Mouse (Mus musculus): ENCODE data around the gene Schip1. TPM values are rescaled to one million over a fixed set of nuclear protein-coding genes. Genes with fewer than 3 reads are reported as not detected.

The Schip1 gene
- polyA plus RNA-seq, 1 experiment from 2014 or later = 5.0 TPM

GRCm38 (mm10) chr3:68504838-68505237 is 440.2 kb downstream of the Schip1 start:
- Histone ChIP-seq H3K4me2 (no peak overlapping the region), H3K9ac (no peak overlapping the region), H3K27ac (no peak overlapping the region), H3K4me3 (no peak overlapping the region), H3K36me3 (no peaks in the 10 kb centered on the region), H3K9me3 (replicated peaks) (no peaks in the 10 kb centered on the region), H3K27me3 (replicated peaks) (no peaks in the 10 kb centered on the region), H3K4me1 (peaks cover 40% of the 10 kb centered on the region)
- 63% methylated on average over 3 of the region's 3 CpGs for WGBS (ENCODE audit: insufficient replicate concordance)
- ATAC-seq = no peak

- Histone ChIP-seq H3K4me1 (peaks cover 51% of the 10 kb centered on the region), H3K9me3 (replicated peaks) (no peaks in the 10 kb centered on the region), H3K4me3 (no peak overlapping the region), H3K36me3 (no peaks in the 10 kb centered on the region), H3K27ac (no peak overlapping the region), H3K27me3 (replicated peaks) (no peaks in the 10 kb centered on the region), H3K9ac (no peak overlapping the region), H3K4me2 (no peak overlapping the region)
- 34% methylated on average over 7 of the region's 7 CpGs for WGBS (ENCODE audit: insufficient replicate concordance)
- no peak for ATAC-seq
Measured at GRCm38 (mm10) chr3:68506769-68507318, 442.2 kb downstream of the Schip1 start.

- Histone ChIP-seq H3K4me2 (no peak overlapping the region; the same call in 1 of the 2 replicates), H3K27me3 (replicated peaks) (no peaks in the 10 kb centered on the region), H3K9ac (no peak overlapping the region), H3K9me3 (replicated peaks) (no peaks in the 10 kb centered on the region), H3K4me1 (peaks cover 60% of the 10 kb centered on the region), H3K4me3 (no peak overlapping the region), H3K27ac (peak overlapping the region; percentile 46), H3K36me3 (no peaks in the 10 kb centered on the region)
- 13% methylated on average over 6 of the region's 6 CpGs for WGBS (ENCODE audit: insufficient replicate concordance)
- peak; percentile 48 for ATAC-seq
Measured at GRCm38 (mm10) chr3:68508629-68509028, 444.0 kb downstream of the Schip1 start.

- H3K36me3 ChIP-seq = no peaks in the 10 kb centered on the region
- H3K27ac ChIP-seq = peak overlapping the region; percentile 80
- peaks cover 60% of the 10 kb centered on the region for H3K4me1 ChIP-seq
- H3K9ac ChIP-seq = peak overlapping the region; percentile 35
- no peaks in the 10 kb centered on the region for H3K27me3 ChIP-seq (replicated peaks)
- H3K4me3 ChIP-seq = no peak overlapping the region
- 18% methylated on average over 5 of the region's 5 CpGs for WGBS (ENCODE audit: insufficient replicate concordance)
- ATAC-seq = peak; percentile 95
- H3K4me2 ChIP-seq = peak overlapping the region; percentile 54
- H3K9me3 ChIP-seq (replicated peaks) = no peaks in the 10 kb centered on the region
Measured at GRCm38 (mm10) chr3:68510872-68511271, 446.3 kb downstream of the Schip1 start.

GRCm38 (mm10) chr3:68511744-68512143 is 447.1 kb downstream of the Schip1 start:
- ATAC-seq = no peak
- peak overlapping the region; percentile 80 for H3K27ac ChIP-seq
- H3K4me1 ChIP-seq = peaks cover 59% of the 10 kb centered on the region
- no peak overlapping the region for H3K4me3 ChIP-seq
- no peak overlapping the region for H3K4me2 ChIP-seq
- H3K9ac ChIP-seq = no peak overlapping the region
- no peaks in the 10 kb centered on the region for H3K36me3 ChIP-seq
- H3K27me3 ChIP-seq (replicated peaks) = no peaks in the 10 kb centered on the region
- WGBS (ENCODE audit: insufficient replicate concordance) = 66% methylated on average over 4 of the region's 4 CpGs
- H3K9me3 ChIP-seq (replicated peaks) = no peaks in the 10 kb centered on the region

GRCm38 (mm10) chr3:68512327-68512726 is 447.7 kb downstream of the Schip1 start:
- ATAC-seq = no peak
- Histone ChIP-seq H3K4me2 (no peak overlapping the region), H3K36me3 (no peaks in the 10 kb centered on the region), H3K27ac (no peak overlapping the region), H3K27me3 (replicated peaks) (no peaks in the 10 kb centered on the region), H3K4me3 (no peak overlapping the region), H3K9ac (no peak overlapping the region), H3K9me3 (replicated peaks) (no peaks in the 10 kb centered on the region), H3K4me1 (peaks cover 54% of the 10 kb centered on the region)
- WGBS (ENCODE audit: insufficient replicate concordance) = 83% methylated on average over 11 of the region's 11 CpGs

- Histone ChIP-seq H3K9me3 (replicated peaks) (no peaks in the 10 kb centered on the region), H3K4me1 (peaks cover 43% of the 10 kb centered on the region), H3K27me3 (replicated peaks) (no peaks in the 10 kb centered on the region), H3K4me3 (no peak overlapping the region), H3K36me3 (no peaks in the 10 kb centered on the region), H3K27ac (no peak overlapping the region), H3K9ac (no peak overlapping the region), H3K4me2 (no peak overlapping the region)
- WGBS (ENCODE audit: insufficient replicate concordance) = 76% methylated on average over 7 of the region's 7 CpGs
- ATAC-seq = no peak
Measured at GRCm38 (mm10) chr3:68513340-68514119, 448.9 kb downstream of the Schip1 start.

- ATAC-seq = no peak
- 83% methylated on average over 3 of the region's 3 CpGs for WGBS (ENCODE audit: insufficient replicate concordance)
- H3K9me3 ChIP-seq (replicated peaks) = no peaks in the 10 kb centered on the region
- H3K9ac ChIP-seq = no peak overlapping the region
- H3K36me3 ChIP-seq = no peaks in the 10 kb centered on the region
- H3K4me1 ChIP-seq = peaks cover 37% of the 10 kb centered on the region
- no peak overlapping the region for H3K4me2 ChIP-seq
- no peak overlapping the region for H3K27ac ChIP-seq
- no peak overlapping the region for H3K4me3 ChIP-seq
- H3K27me3 ChIP-seq (replicated peaks) = no peaks in the 10 kb centered on the region
Measured at GRCm38 (mm10) chr3:68514120-68514497, 449.5 kb downstream of the Schip1 start.

- WGBS (ENCODE audit: insufficient replicate concordance) = 71% methylated on average over 3 of the region's 3 CpGs
- Histone ChIP-seq H3K4me2 (no peak overlapping the region), H3K27ac (no peak overlapping the region), H3K4me3 (no peak overlapping the region), H3K9me3 (replicated peaks) (no peaks in the 10 kb centered on the region), H3K4me1 (peaks cover 31% of the 10 kb centered on the region), H3K27me3 (replicated peaks) (no peaks in the 10 kb centered on the region), H3K9ac (no peak overlapping the region), H3K36me3 (no peaks in the 10 kb centered on the region)
- no peak for ATAC-seq
Measured at GRCm38 (mm10) chr3:68514717-68515116, 450.1 kb downstream of the Schip1 start.

GRCm38 (mm10) chr3:68516393-68517081 is 451.9 kb downstream of the Schip1 start:
- Histone ChIP-seq H3K27me3 (replicated peaks) (no peaks in the 10 kb centered on the region), H3K36me3 (no peaks in the 10 kb centered on the region), H3K9ac (no peak overlapping the region), H3K4me2 (no peak overlapping the region), H3K9me3 (replicated peaks) (no peaks in the 10 kb centered on the region), H3K27ac (no peak overlapping the region), H3K4me3 (no peak overlapping the region), H3K4me1 (peaks cover 13% of the 10 kb centered on the region)
- WGBS (ENCODE audit: insufficient replicate concordance) = 81% methylated on average over 12 of the region's 12 CpGs
- ATAC-seq = no peak

- H3K4me2 ChIP-seq = no peak overlapping the region
Measured at GRCm38 (mm10) chr3:68517236-68517635, 452.6 kb downstream of the Schip1 start.

GRCm38 (mm10) chr3:68518041-68518440 is 453.4 kb downstream of the Schip1 start:
- Histone ChIP-seq H3K4me2 (no peak overlapping the region), H3K27ac (no peak overlapping the region), H3K27me3 (replicated peaks) (no peaks in the 10 kb centered on the region), H3K9me3 (replicated peaks) (no peaks in the 10 kb centered on the region), H3K4me3 (no peak overlapping the region), H3K36me3 (no peaks in the 10 kb centered on the region), H3K4me1 (no peaks in the 10 kb centered on the region), H3K9ac (no peak overlapping the region)
- ATAC-seq = no peak
- 74% methylated on average over 8 of the region's 8 CpGs for WGBS (ENCODE audit: insufficient replicate concordance)

More at GRCm38 (mm10) chr3:68517236-68517635, 452.6 kb downstream of the Schip1 start:
- Histone ChIP-seq H3K9ac (no peak overlapping the region), H3K27ac (no peak overlapping the region), H3K9me3 (replicated peaks) (no peaks in the 10 kb centered on the region), H3K36me3 (no peaks in the 10 kb centered on the region), H3K4me3 (no peak overlapping the region), H3K27me3 (replicated peaks) (no peaks in the 10 kb centered on the region), H3K4me1 (0 out of 2 replicates have a peak, but pooled peaks cover 7% of the 10 kb centered on the region)
- WGBS (ENCODE audit: insufficient replicate concordance) = 73% methylated on average over 7 of the region's 7 CpGs
- no peak for ATAC-seq

Data from liver, embryonic 12.5 days (tissue).